Mouse (Mus musculus): ENCODE data around the gene Olfr774.
"Not testable (repeated sequence)": the region's sequence is repeated elsewhere in the genome, so short reads cannot be mapped to it uniquely, and the experiment has no call there.

Olfr774 gene

DNA sequence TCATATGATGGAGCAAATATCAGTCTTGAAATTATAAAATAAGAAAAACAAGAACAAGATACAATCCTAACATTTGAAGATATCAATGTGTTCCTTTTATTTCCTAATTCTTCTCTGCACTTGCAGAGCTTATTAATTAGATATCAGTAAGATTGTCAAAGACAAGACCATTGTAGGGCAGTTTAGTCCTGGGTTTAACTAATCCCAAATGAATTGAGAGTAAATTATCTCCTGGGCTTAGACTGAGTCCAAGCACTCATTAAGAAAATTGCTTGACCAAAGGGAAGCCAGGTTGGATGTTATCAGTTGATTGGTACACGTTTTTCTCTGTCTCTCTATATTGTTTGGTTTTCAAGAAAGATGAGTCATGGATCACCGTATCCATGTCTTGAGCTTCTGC lies at the start of gene Olfr774:
Olfr774 (plus strand) TSS at position 301 of the 400 bp plus-strand sequence.
- DNase-seq: no peak

DNA sequence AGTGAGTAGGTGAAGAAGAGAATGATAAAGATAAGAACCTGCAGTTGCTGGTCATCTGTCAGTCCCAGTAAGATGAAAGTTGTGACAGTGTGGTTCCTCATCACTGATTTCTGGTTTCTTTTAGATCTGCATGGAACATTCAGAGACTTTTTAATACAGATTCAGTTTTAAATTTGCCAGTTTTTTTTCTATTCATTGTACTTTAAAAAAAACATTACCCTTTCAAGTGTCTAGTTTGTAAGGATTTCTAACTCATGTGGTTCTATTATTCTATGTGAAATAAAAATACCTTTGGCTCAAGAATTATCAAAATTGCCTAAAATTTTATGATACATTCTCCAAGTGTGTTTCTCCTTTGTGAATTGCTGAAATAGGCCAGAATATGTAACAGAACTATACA lies 48.7 kb upstream of the Olfr774 start, which contains the start of gene Olfr773:
Olfr773 (minus strand) TSS at position 101 of the 400 bp plus-strand sequence.
- DNase-seq: not testable (repeated sequence)

DNA sequence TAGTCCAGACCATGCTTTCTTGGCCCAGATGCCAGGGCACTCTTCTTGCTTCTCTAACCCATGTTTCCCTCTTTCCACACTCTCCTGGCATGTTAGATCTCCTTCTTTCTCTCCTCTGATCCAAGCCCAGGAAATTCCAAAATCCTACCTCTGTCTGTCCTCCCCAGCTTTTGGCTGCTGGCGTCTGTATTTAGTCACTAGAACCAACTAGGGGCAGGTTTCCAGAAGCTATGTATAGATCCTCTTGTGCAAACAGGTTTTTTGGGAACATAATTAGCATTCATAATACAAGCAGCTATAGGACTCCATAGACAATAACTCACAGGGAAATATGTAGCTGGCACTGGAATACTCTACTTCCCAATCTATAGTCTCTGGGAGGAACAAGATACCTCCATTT lies 5.3 kb upstream of the Olfr774 start:
- no peak for DNase-seq

DNA sequence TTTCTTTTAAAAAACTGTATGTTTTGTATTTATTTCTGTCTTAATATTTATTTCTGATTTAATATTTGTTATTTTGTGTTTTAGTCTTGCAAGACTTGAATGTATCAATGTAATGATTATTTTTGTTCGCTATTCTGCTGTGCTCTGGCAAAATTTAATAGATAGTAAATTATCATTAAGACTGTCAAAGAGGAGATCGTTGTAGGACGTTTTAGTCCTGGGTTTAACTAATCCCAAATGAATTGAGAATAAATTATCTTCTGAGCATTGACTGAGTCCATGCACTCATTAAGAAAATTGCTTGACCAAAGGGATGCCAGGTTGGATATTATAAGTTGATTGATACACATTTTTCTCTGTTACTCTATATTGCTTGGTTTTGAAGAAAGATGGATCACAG lies 12.1 kb downstream of the Olfr774 start, which contains the start of gene Olfr775:
Olfr775 (plus strand) TSS at position 301 of the 400 bp plus-strand sequence.
- no peak for DNase-seq

DNA sequence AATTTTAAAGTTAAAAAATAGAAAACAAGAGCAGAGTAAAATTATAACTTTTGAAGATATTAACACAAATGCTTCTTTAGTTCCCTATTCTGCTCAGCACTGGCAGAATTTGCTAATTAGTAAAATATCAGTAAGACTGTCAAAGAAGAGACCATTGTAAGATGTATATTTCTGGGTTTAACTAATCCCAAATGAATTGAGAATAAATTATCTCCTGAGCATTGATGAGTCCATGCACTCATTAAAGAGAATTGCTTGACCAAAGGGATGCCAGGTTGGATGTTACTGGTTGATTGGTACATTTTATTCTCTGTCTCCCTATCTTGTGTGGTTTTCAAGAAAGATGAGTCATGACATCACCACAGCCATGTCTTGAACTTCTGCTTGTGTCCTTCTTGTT lies 22.8 kb downstream of the Olfr774 start, which contains the start of gene Olfr776:
Olfr776 (plus strand) TSS at position 301 of the 400 bp plus-strand sequence.
- no peak for DNase-seq

DNA sequence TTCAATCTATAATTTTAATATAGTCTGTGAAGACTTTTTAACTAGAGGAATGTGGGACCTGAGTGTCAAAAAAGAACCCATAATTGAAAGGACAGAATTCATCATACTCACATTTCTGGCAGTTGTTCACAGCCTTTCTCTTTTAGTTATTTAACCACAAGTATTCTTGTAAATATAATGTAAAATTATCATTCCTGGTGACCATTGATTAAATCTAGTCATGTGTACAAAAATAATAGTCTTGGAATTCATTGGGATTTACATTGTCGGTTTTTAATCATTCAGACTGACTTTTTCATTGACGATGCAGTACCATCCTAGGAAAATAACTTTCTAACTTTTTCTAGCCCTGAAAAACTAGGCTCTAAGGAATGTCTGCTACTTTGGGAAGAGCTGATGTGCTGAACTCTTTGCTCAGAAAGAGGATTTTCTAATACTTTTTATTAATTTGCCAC lies 35.1 kb downstream of the Olfr774 start, which contains the start of gene Olfr777:
Olfr777 (minus strand) TSS at position 405 of the 455 bp plus-strand sequence.
- DNase-seq: no peak

Data from kidney, postnatal 14 days (tissue).